Mouse (Mus musculus) heart, postnatal 36 days (tissue): ENCODE data around the gene Fkbp15. TPM values are rescaled to one million over a fixed set of nuclear protein-coding genes. Genes with fewer than 3 reads are reported as not detected.

Experiments
- DNase-seq, 2 experiments: peaks; one replicate each; pipeline ENCODE4 v3.0.0; 2021 to 2022
- intact Hi-C: fragments of 180-260 bp; cut with DNase I; formaldehyde crosslinking; loops from one replicate; pipeline ENCODE4 v1.15.1; 2025
- total RNA-seq, 2 experiments: library from RNA; stranded (reverse); gene quantifications; 2 replicates each; pipeline ENCODE4 v1.2.3; 2021

The Fkbp15 gene
- total RNA-seq, 2 experiments from 2014 or later = 19.3 to 23.2 TPM

GRCm38 (mm10) chr4:62328941-62329660 lies 31.2 kb downstream of the Fkbp15 start:
- intact Hi-C loops = no loop called here
- DNase-seq = peak in 1 of 2 experiments; percentile 7

DNA sequence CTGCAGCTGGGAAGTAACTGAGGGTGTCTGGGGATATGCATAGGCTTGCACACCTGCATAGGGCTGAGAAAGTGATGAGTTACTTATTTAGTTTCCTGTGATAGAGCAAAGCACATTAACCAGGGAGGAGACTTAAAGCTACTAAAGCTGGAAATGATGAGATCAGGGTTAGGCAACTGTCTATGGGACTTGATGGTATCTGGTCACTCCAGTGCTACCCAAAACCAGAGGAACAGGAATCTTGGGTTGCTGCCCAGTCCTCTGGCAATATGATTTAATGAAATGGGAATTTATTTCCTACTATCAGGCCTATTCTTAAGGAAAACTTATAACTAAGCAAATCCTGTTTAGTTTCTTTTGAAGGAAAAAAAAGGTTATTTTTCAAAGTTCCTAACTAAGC lies 34.2 kb downstream of the Fkbp15 start:
- DNase-seq = no peak
- intact Hi-C loops = no loop called here

DNA sequence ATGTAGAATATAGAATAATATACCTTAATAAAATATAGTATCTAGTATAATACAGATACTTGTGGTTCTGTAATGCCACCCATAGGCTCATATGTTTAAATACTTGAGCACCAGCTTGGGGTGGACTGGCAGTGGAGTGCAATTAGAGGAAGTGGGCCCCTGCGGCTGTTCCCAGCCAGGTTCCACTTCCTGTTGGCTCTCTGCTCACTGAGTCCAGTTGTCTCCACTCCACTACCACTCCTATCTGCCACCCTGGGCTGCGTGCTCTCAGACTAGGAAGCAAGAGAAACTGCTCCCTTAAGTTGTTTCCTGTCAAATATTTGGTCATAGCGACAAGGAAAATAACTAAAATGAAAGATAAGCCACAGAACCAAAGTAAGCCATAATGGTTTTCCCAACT lies 37.7 kb downstream of the Fkbp15 start:
- intact Hi-C loops = no loop called here

DNA sequence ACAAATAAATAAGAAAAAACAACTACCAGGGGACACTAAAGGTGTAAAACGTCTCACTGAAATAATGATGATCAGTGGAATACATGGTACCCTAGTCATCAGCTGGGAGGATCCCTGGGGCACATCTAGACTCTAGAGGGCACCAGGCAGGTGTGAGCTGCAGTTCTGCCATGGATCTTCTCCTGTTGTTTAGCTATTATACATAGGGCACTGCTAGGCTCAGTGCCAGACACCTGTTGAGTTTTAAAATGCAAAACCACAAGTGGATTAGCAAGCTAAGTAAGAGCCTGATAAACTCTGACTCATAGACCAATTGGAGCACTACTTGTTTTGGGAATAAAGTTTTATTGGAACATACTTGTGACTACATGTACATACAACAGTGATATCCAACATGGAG lies 42.1 kb downstream of the Fkbp15 start:
- intact Hi-C loops = no loop called here
- DNase-seq = no peak

More for the DNA sequence above, 37.7 kb downstream of the Fkbp15 start:
- no peak for DNase-seq

GRCm38 (mm10) chr4:62316456-62316855 lies 43.9 kb downstream of the Fkbp15 start:
- no peak for DNase-seq
- intact Hi-C loops = no loop called here

GRCm38 (mm10) chr4:62314516-62314915 lies 45.8 kb downstream of the Fkbp15 start:
- intact Hi-C loops = no loop called here
- DNase-seq = no peak

DNA sequence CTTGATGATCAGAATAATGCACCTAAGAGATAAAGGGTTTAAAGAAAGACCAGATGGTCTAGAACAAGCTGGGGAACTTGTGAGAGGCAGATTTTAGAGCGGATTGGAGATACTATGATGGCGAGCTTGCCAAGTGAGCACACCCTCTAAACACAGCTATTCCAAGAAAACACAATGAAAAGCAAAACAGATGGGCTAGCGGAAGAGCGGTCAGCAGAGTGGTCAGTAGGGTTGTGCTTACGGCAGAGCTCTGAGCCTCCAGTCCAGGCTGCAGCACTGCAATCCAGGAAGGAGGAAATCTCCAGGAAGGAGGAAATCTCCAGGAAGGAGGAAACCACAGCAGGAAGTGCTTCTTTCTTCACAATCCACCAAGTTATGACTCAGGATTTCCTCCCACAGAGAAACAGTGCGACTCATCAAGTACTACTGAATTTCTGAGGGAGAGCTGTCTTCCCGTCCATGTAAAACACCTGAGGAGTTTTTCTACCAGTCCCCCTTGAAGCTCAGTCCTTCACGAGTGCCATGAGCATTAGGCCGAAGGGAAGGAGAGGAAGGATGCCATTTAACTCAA lies 46.6 kb downstream of the Fkbp15 start:
- no peak for DNase-seq
- intact Hi-C loops = no loop called here

- intact Hi-C loops = no loop called here
- no peak for DNase-seq
These were observed 47.5 kb downstream of the Fkbp15 start for GRCm38 (mm10) chr4:62312821-62313220.

DNA sequence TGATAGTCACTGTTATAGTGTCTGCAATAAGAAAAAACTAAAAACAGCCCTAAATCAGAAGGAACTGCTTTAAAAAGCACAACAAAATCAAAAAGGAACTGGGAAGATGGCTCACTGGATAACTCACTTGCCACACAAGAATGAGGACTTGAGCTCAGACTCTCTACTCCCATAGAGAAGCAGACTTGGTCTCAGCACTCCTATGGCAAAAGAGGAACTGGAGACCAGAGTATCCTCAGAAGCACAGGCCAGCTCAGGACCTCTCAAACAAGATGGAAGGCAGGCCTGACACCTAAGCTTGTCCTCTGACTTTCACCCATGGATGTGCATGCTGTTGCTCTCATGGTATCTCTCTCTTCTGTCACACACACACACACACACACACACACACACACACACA lies 51.9 kb downstream of the Fkbp15 start:
- no peak for DNase-seq
- intact Hi-C loops = no loop called here

GRCm38 (mm10) chr4:62306840-62307239 lies 53.5 kb downstream of the Fkbp15 start:
- DNase-seq = no peak
- intact Hi-C loops = no loop called here

- no peak for DNase-seq
- intact Hi-C loops = no loop called here
These were observed 54.0 kb downstream of the Fkbp15 start for GRCm38 (mm10) chr4:62306301-62306700.

- intact Hi-C loops = no loop called here
- DNase-seq = no peak
These were observed 57.1 kb downstream of the Fkbp15 start for GRCm38 (mm10) chr4:62303288-62303687.

GRCm38 (mm10) chr4:62302795-62303194 lies 57.6 kb downstream of the Fkbp15 start:
- intact Hi-C loops = no loop called here
- no peak for DNase-seq

DNA sequence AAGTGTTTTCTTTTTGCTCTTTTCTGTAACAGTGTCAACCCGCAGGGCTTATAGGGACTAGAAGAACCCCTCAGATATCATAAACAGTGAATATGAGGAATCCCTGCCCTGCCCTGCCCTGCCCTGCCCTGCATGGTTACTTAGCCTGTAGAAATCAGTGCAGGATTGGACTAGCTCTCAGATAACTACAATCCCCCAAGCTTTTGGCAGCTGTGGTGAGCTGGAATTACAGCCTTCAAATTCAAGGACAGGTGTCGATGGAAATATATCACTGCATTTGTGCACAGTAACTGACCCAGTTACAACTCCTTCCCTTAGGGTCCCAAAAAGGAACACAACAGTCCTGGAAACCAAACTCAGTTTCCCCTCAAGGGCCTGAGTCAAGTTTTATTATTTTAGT lies 60.3 kb downstream of the Fkbp15 start:
- intact Hi-C loops = no loop called here
- no peak for DNase-seq

- intact Hi-C loops = no loop called here
- no peak for DNase-seq
These were observed 62.8 kb downstream of the Fkbp15 start for GRCm38 (mm10) chr4:62297280-62298130.

- intact Hi-C loops = no loop called here
These were observed 65.6 kb downstream of the Fkbp15 start for GRCm38 (mm10) chr4:62294741-62295140.

DNA sequence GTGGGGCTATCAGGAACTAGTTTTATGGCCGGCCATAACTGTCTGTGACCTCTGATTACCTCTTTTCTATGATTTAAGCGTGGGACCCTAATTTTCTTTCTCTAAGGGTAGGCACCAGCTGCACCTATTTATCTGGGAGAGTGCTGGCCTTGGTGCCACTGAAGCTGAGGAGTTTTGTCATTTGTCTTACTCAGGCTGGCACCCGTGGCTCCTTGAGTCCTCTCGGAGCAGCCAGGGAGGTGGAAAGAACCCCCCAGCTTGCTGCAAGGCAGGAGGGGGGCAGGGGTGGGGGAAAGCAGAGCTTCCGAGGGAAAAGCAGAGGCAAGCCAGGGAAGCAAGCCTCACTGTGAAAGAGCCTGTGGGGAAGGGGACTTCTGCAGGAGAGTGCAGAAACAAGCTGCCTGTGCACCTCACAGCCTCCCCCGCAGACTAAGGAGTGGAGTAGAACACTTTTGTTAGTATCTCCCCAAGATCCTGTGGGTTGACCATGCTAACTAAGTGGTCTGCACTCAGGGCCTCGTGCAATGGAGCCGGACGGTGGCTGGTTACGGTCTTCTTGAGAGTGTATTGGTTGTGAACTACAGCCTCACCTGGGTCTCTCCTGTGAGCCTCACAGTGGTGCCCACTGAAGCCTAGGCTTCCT lies 67.0 kb downstream of the Fkbp15 start:
- intact Hi-C loops = no loop called here
- DNase-seq = no peak

More at GRCm38 (mm10) chr4:62294741-62295140, 65.6 kb downstream of the Fkbp15 start:
- no peak for DNase-seq

DNA sequence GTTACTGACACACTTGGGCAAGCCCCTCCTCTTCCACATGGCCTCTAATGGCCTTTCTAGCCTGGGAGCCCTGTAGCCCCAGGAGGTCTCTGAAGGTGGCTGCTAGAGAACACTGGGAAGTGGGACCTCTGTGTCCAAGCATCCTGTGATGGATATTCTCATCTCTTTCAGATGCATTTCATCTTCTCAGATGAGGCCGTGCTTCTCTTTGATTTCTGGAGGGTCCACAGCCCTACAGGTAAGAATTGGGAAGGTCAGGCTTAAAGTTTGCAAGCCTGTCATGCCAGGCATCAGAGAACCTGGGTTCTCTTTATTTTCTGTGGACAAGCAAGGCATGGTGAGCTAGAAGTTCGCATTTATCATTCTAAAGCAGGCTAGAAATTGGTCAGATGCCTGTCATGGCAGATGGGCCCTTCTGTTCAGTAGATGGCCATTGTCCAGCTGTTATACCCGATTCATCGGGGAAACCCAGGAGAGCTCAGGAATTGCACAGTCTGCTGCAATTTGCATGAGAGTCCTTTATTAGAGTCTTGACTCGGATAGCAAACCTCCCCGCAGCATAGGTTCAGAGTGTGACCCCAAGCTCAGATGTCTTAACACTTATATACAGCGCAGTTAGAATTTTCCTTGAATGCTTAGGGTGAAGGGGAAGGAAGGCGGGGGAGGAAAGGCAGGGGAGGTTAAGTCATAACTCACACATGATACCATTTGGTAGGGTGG lies 67.7 kb downstream of the Fkbp15 start:
- intact Hi-C loops = no loop called here
- DNase-seq = no peak

DNA sequence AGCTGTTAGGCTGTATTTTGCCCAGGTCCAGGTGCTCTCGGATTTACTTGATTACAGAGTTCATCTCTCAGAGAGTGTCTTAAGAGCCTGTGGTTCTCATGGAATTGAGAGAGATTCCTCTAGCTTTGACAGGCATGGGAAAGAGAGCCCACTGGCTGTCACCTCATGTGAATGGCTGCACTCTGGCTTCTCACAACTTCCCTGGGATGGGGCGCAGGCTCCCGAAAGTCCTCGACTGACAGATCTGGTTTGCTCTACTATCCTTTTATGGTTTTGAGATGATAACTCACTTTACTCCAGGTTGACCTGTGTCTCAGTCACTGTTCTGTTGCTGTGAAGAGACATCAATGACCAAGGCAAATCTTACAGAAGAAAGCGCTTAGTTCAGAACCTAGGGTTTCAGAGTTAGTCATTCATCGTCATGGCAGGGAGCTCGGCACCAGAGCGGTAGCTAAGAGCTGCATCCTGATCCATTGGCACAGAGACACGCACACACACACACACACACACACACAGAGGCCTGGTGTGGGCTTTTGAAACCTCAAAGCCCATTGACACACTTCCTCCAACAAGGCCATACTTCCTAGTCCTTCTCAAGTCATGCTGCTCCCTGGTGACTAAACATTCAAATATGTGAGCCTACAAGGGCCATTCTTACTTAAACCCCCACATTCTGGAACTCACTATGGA lies 69.4 kb downstream of the Fkbp15 start:
- no peak for DNase-seq

DNA sequence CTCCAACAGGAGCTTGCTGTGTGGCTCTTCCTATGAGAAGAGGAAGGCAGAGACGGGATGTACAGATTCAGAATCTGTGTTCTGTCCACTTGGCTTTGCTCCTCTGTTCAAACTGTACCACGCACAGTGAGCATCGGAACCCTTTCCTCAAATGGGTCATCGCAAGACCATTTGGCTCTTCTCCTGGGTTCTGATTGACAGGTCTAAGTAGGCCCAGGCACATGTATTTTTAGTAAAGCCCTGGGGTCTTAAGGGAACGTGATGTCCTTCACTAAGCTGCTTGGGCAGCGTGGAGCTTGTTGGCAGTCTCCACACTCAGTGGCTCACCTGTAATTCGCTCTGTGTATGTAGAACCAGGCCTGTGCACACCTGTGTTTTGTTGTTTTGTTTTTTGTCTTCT lies 71.1 kb downstream of the Fkbp15 start:
- intact Hi-C loops = loop anchor here (5.0 kb wide), 2 partner anchors 82 to 118 kb away; partner anchors contain the start of genes Cdc26 and Prpf4
- DNase-seq = peak in 1 of 2 experiments; percentile 11

More for the DNA sequence above, 69.4 kb downstream of the Fkbp15 start:
- intact Hi-C loops = no loop called here
